Mouse (Mus musculus) thymus, postnatal 10 days (tissue): ENCODE results near the gene Nek11.

Source experiments
- DNase-seq, 2 experiments: peaks; one replicate each; pipeline ENCODE4 v3.0.0; 2021; ENCODE audit warnings: low spot score in 2 of 2

Nek11 gene

GRCm38 (mm10) chr9:105312686-105313085, 82.6 kb downstream of the Nek11 start:
- no peak for DNase-seq

- DNase-seq, result no peak
Observed at GRCm38 (mm10) chr9:105309553-105310281, 85.6 kb downstream of the Nek11 start.

GRCm38 (mm10) chr9:105306042-105306441, 89.3 kb downstream of the Nek11 start:
- DNase-seq, result no peak

- no peak for DNase-seq
Observed at GRCm38 (mm10) chr9:105302230-105302629, 93.1 kb downstream of the Nek11 start.

- no peak for DNase-seq
Observed at GRCm38 (mm10) chr9:105301396-105301795, 93.9 kb downstream of the Nek11 start.

- no peak for DNase-seq
Observed at GRCm38 (mm10) chr9:105300738-105301325, 94.5 kb downstream of the Nek11 start.

- no peak for DNase-seq
Observed at GRCm38 (mm10) chr9:105284670-105285069, 110.7 kb downstream of the Nek11 start.

- DNase-seq, result peak in 1 of 2 experiments; percentile 17
Observed at GRCm38 (mm10) chr9:105282725-105283124, 112.6 kb downstream of the Nek11 start.

GRCm38 (mm10) chr9:105274925-105275324, 120.4 kb downstream of the Nek11 start:
- no peak for DNase-seq

GRCm38 (mm10) chr9:105274286-105274685, 121.0 kb downstream of the Nek11 start:
- DNase-seq, result no peak

- DNase-seq, result peak in 1 of 2 experiments; percentile 33
Observed at GRCm38 (mm10) chr9:105272241-105272640, 123.1 kb downstream of the Nek11 start.

GRCm38 (mm10) chr9:105263140-105263539, 132.2 kb downstream of the Nek11 start:
- DNase-seq, result no peak

GRCm38 (mm10) chr9:105257668-105258067, 137.7 kb downstream of the Nek11 start:
- DNase-seq, result no peak

GRCm38 (mm10) chr9:105254076-105254475, 141.2 kb downstream of the Nek11 start:
- DNase-seq, result no peak

GRCm38 (mm10) chr9:105252349-105253041, 142.8 kb downstream of the Nek11 start:
- no peak for DNase-seq

- no peak for DNase-seq
Observed at GRCm38 (mm10) chr9:105251256-105251655, 144.1 kb downstream of the Nek11 start.

- peak in 1 of 2 experiments; percentile 5 for DNase-seq
Observed at GRCm38 (mm10) chr9:105244024-105244423, 151.3 kb downstream of the Nek11 start.

GRCm38 (mm10) chr9:105214434-105214833, 180.9 kb downstream of the Nek11 start:
- no peak for DNase-seq

GRCm38 (mm10) chr9:105200305-105200704, 195.0 kb downstream of the Nek11 start:
- DNase-seq, result no peak

- no peak for DNase-seq
Observed at GRCm38 (mm10) chr9:105186725-105187124, 208.6 kb downstream of the Nek11 start.

- DNase-seq, result no peak
Observed at GRCm38 (mm10) chr9:105182392-105182791, 212.9 kb downstream of the Nek11 start.

GRCm38 (mm10) chr9:105144992-105145391, 250.3 kb downstream of the Nek11 start, which contains the start of gene 1700080E11Rik:
Gene 1700080E11Rik (minus strand): TSS chr9:105145092.
- DNase-seq, result no peak

- no peak for DNase-seq
Observed at GRCm38 (mm10) chr9:105139204-105139603, 256.1 kb downstream of the Nek11 start.
